Mouse (Mus musculus) intestine, postnatal 0 days (tissue): Measurements from ENCODE around the gene Pced1b. TPM values are rescaled to one million over a fixed set of nuclear protein-coding genes. Genes with fewer than 3 reads are reported as not detected.
A peak's percentile ranks its signal among the peaks of the same experiment; 100 is the strongest.

Source experiments
- ATAC-seq: fragments of 200-750 bp; cut with Nextera tagmentation; 2 replicates; pipeline ENCODE4 v1.8.0; 2017; ENCODE audit warnings: mild to moderate bottlenecking, moderate TSS enrichment, moderate library complexity
- H3K27ac ChIP-seq: fragments of 300-500 bp; sonication (generic); 2 replicates; pipeline ENCODE4 v1.5.1; 2014; ENCODE audit warnings: mild to moderate bottlenecking, low read depth, low read length, moderate library complexity
- H3K27me3 ChIP-seq: fragments of 300-500 bp; sonication (generic); replicated peaks from 2 replicates; pipeline ENCODE4 v1.6.1; 2014; ENCODE audit warnings: low read length, mixed read lengths; ENCODE audit not compliant: control insufficient read depth, insufficient read depth
- H3K36me3 ChIP-seq: fragments of 300-500 bp; sonication (generic); 2 replicates; pipeline ENCODE4 v1.6.1; 2014; ENCODE audit warnings: mild to moderate bottlenecking, moderate library complexity; ENCODE audit not compliant: control insufficient read depth, insufficient read depth
- H3K4me1 ChIP-seq: fragments of 300-500 bp; sonication (generic); replicated peaks from 2 replicates; pipeline ENCODE4 v1.6.1; 2014; ENCODE audit warnings: antibody characterized with exemption, low read length, mixed read lengths; ENCODE audit not compliant: control insufficient read depth, insufficient read depth
- H3K4me2 ChIP-seq: fragments of 300-500 bp; sonication (generic); replicated peaks from 2 replicates; pipeline ENCODE4 v1.6.1; 2014; ENCODE audit warnings: low read depth, mild to moderate bottlenecking, moderate library complexity
- H3K4me3 ChIP-seq: fragments of 300-500 bp; sonication (generic); 2 replicates; pipeline ENCODE4 v1.5.1; 2014; ENCODE audit warnings: low read depth, low read length
- H3K9ac ChIP-seq: fragments of 300-500 bp; sonication (generic); 2 replicates; pipeline ENCODE4 v1.6.1; 2014; ENCODE audit warnings: mild to moderate bottlenecking, low read depth, low read length
- H3K9me3 ChIP-seq: fragments of 300-500 bp; sonication (generic); 2 replicates; pipeline ENCODE4 v1.6.1; 2016; ENCODE audit warnings: mixed run types; ENCODE audit not compliant: control insufficient read depth
- CTCF ChIP-seq: sonication (generic); IDR thresholded peaks from 2 replicates; pipeline ENCODE4 v1.5.1; 2016; ENCODE audit warnings: low read depth, mild to moderate bottlenecking, control low read depth, antibody characterized with exemption, moderate library complexity
- WGBS: fragments of 180-500 bp; shearing (Covaris S2); extraction: QIAGEN DNeasy Blood & Tissue Kit; methylation state at CpG from one replicate; pipeline ENCODE4 v1.1.7; 2014; 5-methylcytosine and 5-hydroxymethylcytosine counted together
- polyA plus RNA-seq: library from polyadenylated mRNA; unstranded; fragments of >200 nt; fragmentation: Nextera tagmentation; extraction: Ambion mirVana; gene quantifications from 2 replicates; pipeline ENCODE4 v1.2.1, GENCODE M21; 2015

Pced1b gene
- polyA plus RNA-seq, 1 experiment from 2014 or later = 1.6 TPM

DNA sequence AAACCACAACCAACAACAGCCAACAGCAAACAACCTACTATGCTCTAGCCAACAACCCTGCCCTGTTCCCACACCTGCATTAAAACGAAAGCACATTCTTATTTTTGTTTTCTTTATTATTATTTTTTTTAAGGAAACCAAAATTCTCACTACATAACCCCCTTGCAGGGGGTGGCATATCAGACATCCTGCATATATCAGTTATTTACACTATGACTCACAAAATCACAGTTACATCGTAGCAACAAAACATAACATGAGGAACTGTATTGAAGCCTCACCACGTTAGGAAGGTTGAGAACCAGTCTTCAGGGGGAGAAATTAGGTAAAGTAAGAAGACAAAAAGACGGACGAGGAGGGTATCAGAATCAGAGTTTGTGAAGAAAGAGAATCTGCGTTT is 159.2 kb downstream of the Pced1b start:
- Histone ChIP-seq H3K4me2 (no peak overlapping the region), H3K27me3 (no peaks in the 10 kb centered on the region), H3K4me1 (no peaks in the 10 kb centered on the region), H3K9ac (no peak overlapping the region), H3K9me3 (no peaks in the 10 kb centered on the region), H3K4me3 (no peak overlapping the region), H3K27ac (no peak overlapping the region), H3K36me3 (no peaks in the 10 kb centered on the region)
- no peak for ATAC-seq
- whole genome bisulfite sequencing = 83% methylated on average over 6 of the region's 6 CpGs
- no peak for TF ChIP-seq CTCF

DNA sequence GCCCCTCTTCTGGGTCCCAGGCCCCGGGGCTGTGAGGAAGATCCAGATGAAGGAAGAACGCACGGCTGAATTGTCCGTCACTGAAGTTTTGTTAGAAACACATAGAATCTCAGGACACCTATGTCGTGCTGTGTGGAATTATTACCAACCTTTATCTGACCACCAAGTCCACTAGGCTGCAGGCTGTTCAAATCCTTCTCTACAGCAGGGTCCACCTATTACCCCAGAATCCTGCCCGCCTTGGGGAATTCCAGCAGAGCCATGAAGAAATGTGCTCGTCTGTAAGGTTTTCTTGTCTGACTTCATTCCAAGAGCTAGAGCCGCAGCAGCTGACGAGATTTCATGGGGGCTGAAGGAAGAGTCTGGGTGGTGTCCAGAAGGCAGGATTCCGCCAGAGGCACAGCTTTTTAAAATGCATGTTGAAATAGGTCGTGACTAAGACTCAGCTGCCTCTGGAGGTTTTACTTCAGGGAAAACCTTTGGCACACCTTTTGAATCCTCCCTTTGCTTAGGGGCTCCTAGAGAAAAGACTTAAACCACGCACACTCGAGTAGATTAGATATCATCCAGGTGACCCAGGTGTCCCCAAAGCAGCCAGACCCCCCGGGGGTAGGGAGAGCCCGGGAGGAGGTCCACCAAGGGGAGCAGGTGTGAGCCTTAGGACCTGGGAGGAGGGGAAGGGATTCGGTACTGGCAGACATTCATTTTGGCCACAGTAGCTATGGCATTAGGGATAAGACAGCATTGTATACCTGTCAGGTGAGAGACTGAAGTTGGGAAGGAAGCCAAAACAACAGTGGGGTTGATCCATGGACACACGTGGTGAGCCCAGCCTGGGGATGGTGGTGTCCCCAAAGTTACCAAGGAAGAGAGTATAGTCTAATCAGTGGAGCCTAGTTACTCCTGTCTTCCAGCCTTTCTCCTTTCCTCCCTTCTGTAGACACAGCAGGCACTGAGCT is 160.9 kb downstream of the Pced1b start:
- no peak overlapping the region for H3K4me3 ChIP-seq
- no peak overlapping the region for H3K4me2 ChIP-seq
- no peak overlapping the region for H3K9ac ChIP-seq
- H3K36me3 ChIP-seq = no peaks in the 10 kb centered on the region
- WGBS = 59% methylated on average over 17 of the region's 17 CpGs
- no peaks in the 10 kb centered on the region for H3K4me1 ChIP-seq
- no peak for ATAC-seq
- no peak overlapping the region for H3K27ac ChIP-seq
- no peaks in the 10 kb centered on the region for H3K27me3 ChIP-seq
- no peak for TF ChIP-seq CTCF
- no peaks in the 10 kb centered on the region for H3K9me3 ChIP-seq

DNA sequence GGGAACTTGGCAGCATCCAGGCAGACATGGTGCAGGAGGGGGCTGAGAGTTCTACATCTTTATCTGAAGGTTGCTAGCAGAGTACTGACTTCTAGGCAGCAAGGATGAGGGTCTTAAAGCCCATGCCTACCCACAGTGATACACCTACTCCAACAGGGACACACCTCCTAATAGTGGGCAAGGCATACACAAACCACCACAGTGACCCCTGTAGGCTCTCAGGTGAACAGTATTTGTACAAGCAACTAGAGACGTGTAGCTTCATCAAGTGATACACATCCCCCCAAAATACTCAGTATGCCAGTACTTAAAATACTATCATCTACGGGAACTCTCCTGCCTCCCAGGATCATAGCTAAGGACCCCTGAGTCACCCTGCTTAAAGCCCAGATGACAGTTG is 164.2 kb downstream of the Pced1b start:
- H3K4me2 ChIP-seq = no peak overlapping the region
- H3K9ac ChIP-seq = no peak overlapping the region
- H3K27me3 ChIP-seq = no peaks in the 10 kb centered on the region
- peak; percentile 20; the same call in 1 of the 2 replicates for TF ChIP-seq CTCF
- no peaks in the 10 kb centered on the region for H3K4me1 ChIP-seq
- no peak overlapping the region for H3K4me3 ChIP-seq
- 90% methylated on average over 2 of the region's 2 CpGs for WGBS
- no peak overlapping the region for H3K27ac ChIP-seq
- no peaks in the 10 kb centered on the region for H3K36me3 ChIP-seq
- no peak for ATAC-seq
- H3K9me3 ChIP-seq = no peaks in the 10 kb centered on the region

GRCm38 (mm10) chr15:97411671-97412070 is 164.8 kb downstream of the Pced1b start:
- no peak overlapping the region for H3K4me2 ChIP-seq
- no peak for ATAC-seq
- no peaks in the 10 kb centered on the region for H3K9me3 ChIP-seq
- H3K27me3 ChIP-seq = no peaks in the 10 kb centered on the region
- H3K4me3 ChIP-seq = no peak overlapping the region
- no peak overlapping the region for H3K9ac ChIP-seq
- H3K27ac ChIP-seq = no peak overlapping the region
- no peaks in the 10 kb centered on the region for H3K4me1 ChIP-seq
- no peaks in the 10 kb centered on the region for H3K36me3 ChIP-seq
- 91% methylated on average over 6 of the region's 6 CpGs for WGBS
- no peak for TF ChIP-seq CTCF

DNA sequence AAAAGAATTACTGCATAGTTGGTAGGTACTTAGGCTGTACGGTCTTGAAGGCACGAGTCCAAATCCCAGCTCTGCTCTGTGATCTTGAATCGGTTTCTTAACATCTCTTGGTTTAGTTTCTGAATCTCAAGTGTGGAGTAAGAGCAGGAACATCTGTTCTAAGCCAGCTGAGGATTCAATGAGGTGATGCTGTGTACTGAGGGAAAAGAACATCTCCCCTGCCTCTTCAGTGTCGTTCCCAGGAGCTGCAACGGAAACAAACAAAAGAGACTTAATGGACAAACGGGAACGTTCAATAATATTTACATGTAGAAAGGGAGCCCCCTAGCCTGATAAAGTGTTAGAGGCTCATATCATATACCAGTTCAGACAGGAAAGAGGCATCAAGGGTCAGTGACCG is 165.4 kb downstream of the Pced1b start:
- Histone ChIP-seq H3K27me3 (no peaks in the 10 kb centered on the region), H3K4me3 (no peak overlapping the region), H3K4me1 (no peaks in the 10 kb centered on the region), H3K9me3 (no peaks in the 10 kb centered on the region), H3K9ac (no peak overlapping the region), H3K4me2 (no peak overlapping the region), H3K27ac (no peak overlapping the region), H3K36me3 (no peaks in the 10 kb centered on the region)
- no peak for ATAC-seq
- 70% methylated on average over 8 of the region's 8 CpGs for WGBS
- TF ChIP-seq CTCF = no peak

DNA sequence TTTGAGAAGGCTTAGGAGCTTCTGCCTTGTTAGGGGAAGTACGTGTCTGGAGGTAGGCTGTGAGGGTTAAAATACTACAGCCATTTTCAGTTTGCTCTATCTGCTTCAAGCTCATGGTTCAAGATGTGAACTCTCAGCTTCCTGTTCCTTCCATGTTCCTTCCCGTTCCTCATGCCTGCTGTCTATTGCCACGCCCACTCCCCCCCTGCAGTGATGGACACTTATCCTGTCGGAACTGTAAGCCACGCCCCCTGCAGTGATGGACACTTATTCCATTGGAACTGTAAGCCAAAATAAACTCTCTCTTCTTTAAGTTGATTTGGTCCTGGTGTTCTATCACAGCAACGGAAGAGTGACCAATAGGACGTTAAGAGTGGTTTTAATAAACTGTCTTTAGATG is 166.0 kb downstream of the Pced1b start:
- Histone ChIP-seq H3K4me3 (no peak overlapping the region), H3K4me1 (no peaks in the 10 kb centered on the region), H3K9me3 (no peaks in the 10 kb centered on the region), H3K27me3 (no peaks in the 10 kb centered on the region), H3K4me2 (no peak overlapping the region), H3K27ac (no peak overlapping the region), H3K9ac (no peak overlapping the region), H3K36me3 (no peaks in the 10 kb centered on the region)
- 89% methylated on average over 7 of the region's 7 CpGs for WGBS
- no peak for TF ChIP-seq CTCF
- no peak for ATAC-seq
